10 mouse cellular contexts compared by ENCODE assay signal in genomic region chr12:24948344-24948743, GRCm38 (mm10). TPM values are rescaled to one million over a fixed set of nuclear protein-coding genes. Genes with fewer than 3 reads are reported as not detected.
DNase-seq lines count a peak whose midpoint lies in the region; ATAC-seq and TF ChIP-seq lines count a peak whose summit lies in the region.
"Had no signal": no experiment of that assay in that cellular context is flagged by ENCODE, and none has a peak within 500 bp of the region (broad histone marks: within the 10 kb centered on the region; RNA-seq: fewer than 3 reads in every experiment).

No protein-coding gene starts in this region.

- intact Hi-C loops in heart, postnatal 36 days (cut with DNase I): loop anchor here (1.0 to 2.0 kb wide), 3 partner anchors 116 to 240 kb away; partner anchors contain the start of gene Rrm2
- intact Hi-C loops in left cerebral cortex, postnatal 4 days (cut with DNase I): loop anchor here (10.0 kb wide), 1 partner anchor 114 kb away; the partner anchor contains the start of gene Mboat2

- TF ChIP-seq CTCF in G1E (IDR thresholded peaks at IDR 0.05; ENCODE audit: low read depth, low read length): 0 out of 2 replicates have a peak, but pooled peaks have one; percentile 33
- peak; percentile 47; the same call in 1 of the 2 replicates for TF ChIP-seq CTCF in small intestine, adult 2 months (IDR thresholded peaks at IDR 0.05; ENCODE audit: extremely low read depth, insufficient read length, insufficient replicate concordance, low read depth, low read length)

- no peaks in the 10 kb centered on the region for H3K9me3 ChIP-seq in hindbrain, embryonic 11.5 days (ENCODE audit: control insufficient read depth, low read length)
- 0 out of 2 replicates have a peak, but pooled peaks cover 3% of the 10 kb centered on the region for H3K9me3 ChIP-seq in hindbrain, embryonic 12.5 days (replicated peaks)
- H3K9me3 ChIP-seq in G1E (replicated peaks): no peaks in the 10 kb centered on the region
- H3K9me3 ChIP-seq: embryonic facial prominence, embryonic 15.5 days had no signal

- WGBS in hindbrain, embryonic 11.5 days: 66% methylated on average over 3 of the region's 3 CpGs
- 65% methylated on average over 3 of the region's 3 CpGs for WGBS in hindbrain, embryonic 12.5 days
- 62% methylated on average over 3 of the region's 3 CpGs for WGBS in small intestine, adult 2 months

- H3K27ac ChIP-seq in hindbrain, embryonic 11.5 days (ENCODE audit: low read depth, low read length): no peak overlapping the region
- no peak overlapping the region for H3K27ac ChIP-seq in hindbrain, embryonic 12.5 days
- no peak overlapping the region for H3K27ac ChIP-seq in small intestine, adult 2 months (ENCODE audit: insufficient read depth, low read depth, low read length)
- H3K27ac ChIP-seq: embryonic facial prominence, embryonic 15.5 days; macrophage had no signal

- H3K4me1 ChIP-seq in hindbrain, embryonic 11.5 days (replicated peaks; ENCODE audit: control insufficient read depth, insufficient read depth, low read length): no peaks in the 10 kb centered on the region
- no peaks in the 10 kb centered on the region for H3K4me1 ChIP-seq in hindbrain, embryonic 12.5 days
- H3K4me1 ChIP-seq in G1E (ENCODE audit: insufficient read depth, low read depth, low read length): peaks cover 15% of the 10 kb centered on the region
- H3K4me1 ChIP-seq in small intestine, adult 2 months (ENCODE audit: control insufficient read depth, insufficient read depth, insufficient read length, low read length): no peaks in the 10 kb centered on the region

- H3K9ac ChIP-seq in hindbrain, embryonic 11.5 days (ENCODE audit: low read depth, low read length): no peak overlapping the region
- H3K9ac ChIP-seq in hindbrain, embryonic 12.5 days: no peak overlapping the region
- H3K9ac ChIP-seq: embryonic facial prominence, embryonic 15.5 days had no signal

- ATAC-seq in hindbrain, embryonic 11.5 days (ENCODE audit: low FRiP score): peak; percentile 40; the same call in 1 of the 2 replicates
- no peak for ATAC-seq in hindbrain, embryonic 12.5 days (ENCODE audit: low FRiP score)
- no peak for ATAC-seq in G1E (ENCODE audit: extremely low read depth, insufficient number of reproducible peaks, low FRiP score, poor library complexity, severe bottlenecking)

- no peaks in the 10 kb centered on the region for H3K27me3 ChIP-seq in hindbrain, embryonic 11.5 days (ENCODE audit: control insufficient read depth, insufficient read depth, low read length)
- no peaks in the 10 kb centered on the region for H3K27me3 ChIP-seq in hindbrain, embryonic 12.5 days
- no peaks in the 10 kb centered on the region for H3K27me3 ChIP-seq in G1E (ENCODE audit: insufficient read depth, low read length)
- H3K27me3 ChIP-seq in small intestine, adult 2 months (ENCODE audit: control insufficient read depth, insufficient read depth, low read length): no peaks in the 10 kb centered on the region
- H3K27me3 ChIP-seq: embryonic facial prominence, embryonic 15.5 days had no signal

- H3K4me3 ChIP-seq in hindbrain, embryonic 11.5 days (ENCODE audit: low read depth, low read length): no peak overlapping the region
- no peak overlapping the region for H3K4me3 ChIP-seq in hindbrain, embryonic 12.5 days
- no peak overlapping the region for H3K4me3 ChIP-seq in G1E (ENCODE audit: low read depth, low read length)
- H3K4me3 ChIP-seq in small intestine, adult 2 months (ENCODE audit: low read depth, low read length): no peak overlapping the region
- H3K4me3 ChIP-seq: embryonic facial prominence, embryonic 15.5 days had no signal

- peak; percentile 48 for DNase-seq in hindbrain, embryonic 11.5 days (ENCODE audit: low spot score)
- DNase-seq in G1E (ENCODE audit: low spot score): peak; percentile 68
- peak; percentile 31 for DNase-seq in cerebellum, adult 9-11 months
- peak; percentile 22 to 23 for DNase-seq in heart, postnatal 36 days
- peak; percentile 35 for DNase-seq in left cerebral cortex, postnatal 4 days
- no peak for DNase-seq in layer of hippocampus, adult 8-10 months (ENCODE audit: low spot score in 2 of 2)

- TF ChIP-seq POLR2A in small intestine, adult 2 months (IDR thresholded peaks at IDR 0.05; ENCODE audit: low read depth, low read length): no peak

- peaks cover 5% of the 10 kb centered on the region; the same call in 1 of the 2 replicates for H3K36me3 ChIP-seq in hindbrain, embryonic 11.5 days (ENCODE audit: control insufficient read depth, insufficient read depth, low read length)
- peaks cover 41% of the 10 kb centered on the region for H3K36me3 ChIP-seq in hindbrain, embryonic 12.5 days
- H3K36me3 ChIP-seq in G1E (replicated peaks): peaks cover 57% of the 10 kb centered on the region
- H3K36me3 ChIP-seq in small intestine, adult 2 months (ENCODE audit: control insufficient read depth, insufficient read depth, low read length): no peaks in the 10 kb centered on the region

- no peak overlapping the region for H3K4me2 ChIP-seq in hindbrain, embryonic 11.5 days (replicated peaks; ENCODE audit: low read depth, low read length)
- no peak overlapping the region for H3K4me2 ChIP-seq in hindbrain, embryonic 12.5 days (replicated peaks)
- H3K4me2 ChIP-seq: embryonic facial prominence, embryonic 15.5 days had no signal

RNA-seq across cellular contexts. Expression of gene Kidins220, which starts 26.4 kb away (rescaled TPM):
- polyA plus RNA-seq in hindbrain, embryonic 11.5 days (2014; fragmentation: Nextera tagmentation; extraction: Ambion mirVana): 65.9 and 69.2 TPM in 2 replicates
- polyA plus RNA-seq in hindbrain, embryonic 12.5 days (2016; fragmentation: Nextera tagmentation; extraction: Ambion mirVana): 103 and 106 TPM in 2 replicates
- total RNA-seq in G1E (2014; fragmentation: Nextera tagmentation): 75.4 and 79.5 TPM in 2 replicates
- total RNA-seq in G1E (2017): 69.4 and 88.5 TPM in 2 replicates
- 38.6 and 42.4 TPM in 2 replicates for polyA plus RNA-seq in G1E (2012)
- total RNA-seq in heart, postnatal 36 days (2021): 10 to 100 TPM; 74.1 to 77.0 TPM
- total RNA-seq in left cerebral cortex, postnatal 4 days (2021): 100 to 1,000 TPM; 426 to 438 TPM
- 13.4 and 28.3 TPM in 2 replicates for polyA plus RNA-seq in small intestine, adult 2 months (2012; rRNA removed)
- total RNA-seq in layer of hippocampus, adult 8-10 months (2022): 100 to 1,000 TPM; 331 to 351 (median 339) TPM

Comparison
In these comparisons a context has a peak if more than half of its experiments do, and no peak if none do; other contexts are left out.
1. DNase-seq: peak in hindbrain, embryonic 11.5 days (single experiment), G1E (single experiment), cerebellum, adult 9-11 months (single experiment), heart, postnatal 36 days (2 of 2) and left cerebral cortex, postnatal 4 days (single experiment); none in layer of hippocampus, adult 8-10 months (0 of 2).